Mouse (Mus musculus) limb, embryonic 13.5 days (tissue): ENCODE measurements around the gene Fam171a1. TPM values are rescaled to one million over a fixed set of nuclear protein-coding genes. Genes with fewer than 3 reads are reported as not detected.
A peak's percentile ranks its signal among the peaks of the same experiment; 100 is the strongest.
"Not testable (repeated sequence)": the region's sequence is repeated elsewhere in the genome, so short reads cannot be mapped to it uniquely, and the experiment has no call there.

ENCODE experiments used
- ATAC-seq: fragments of 200-750 bp; cut with Nextera tagmentation; 2 replicates; pipeline ENCODE4 v1.8.0; 2017; ENCODE audit warnings: low read depth, moderate number of reproducible peaks, moderate TSS enrichment; ENCODE audit not compliant: low FRiP score
- H3K27ac ChIP-seq: fragments of 300-500 bp; sonication (generic); 2 replicates; pipeline ENCODE4 v1.5.1; 2015; ENCODE audit warnings: inconsistent platforms, mild to moderate bottlenecking, moderate library complexity
- H3K27me3 ChIP-seq: fragments of 300-500 bp; sonication (generic); 2 replicates; pipeline ENCODE4 v1.6.1; 2015; ENCODE audit warnings: mild to moderate bottlenecking, inconsistent platforms
- H3K36me3 ChIP-seq: fragments of 300-500 bp; sonication (generic); 2 replicates; pipeline ENCODE4 v1.6.1; 2015; ENCODE audit warnings: inconsistent platforms, mild to moderate bottlenecking, moderate library complexity
- H3K4me1 ChIP-seq: fragments of 300-500 bp; sonication (generic); 2 replicates; pipeline ENCODE4 v1.6.1; 2015; ENCODE audit warnings: inconsistent platforms
- H3K4me2 ChIP-seq: fragments of 300-500 bp; sonication (generic); replicated peaks from 2 replicates; pipeline ENCODE4 v1.6.1; 2015; ENCODE audit warnings: inconsistent platforms, mild to moderate bottlenecking, moderate library complexity
- H3K4me3 ChIP-seq: fragments of 300-500 bp; sonication (generic); 2 replicates; pipeline ENCODE4 v1.5.1; 2015; ENCODE audit warnings: moderate library complexity, mild to moderate bottlenecking, inconsistent platforms
- H3K9ac ChIP-seq: fragments of 300-500 bp; sonication (generic); 2 replicates; pipeline ENCODE4 v1.6.1; 2015; ENCODE audit warnings: mild to moderate bottlenecking, inconsistent platforms
- H3K9me3 ChIP-seq: fragments of 300-500 bp; sonication (generic); 2 replicates; pipeline ENCODE4 v1.6.1; 2016; ENCODE audit warnings: inconsistent platforms
- WGBS: fragments of 180-500 bp; shearing (Covaris S2); methylation state at CpG from one replicate; pipeline ENCODE4 v1.1.7; 2015; 5-methylcytosine and 5-hydroxymethylcytosine counted together
- polyA plus RNA-seq: library from polyadenylated mRNA; unstranded; fragments of >200 nt; fragmentation: Nextera tagmentation; extraction: Ambion mirVana; gene quantifications from 2 replicates; pipeline ENCODE4 v1.2.1, GENCODE M21; 2015

The Fam171a1 gene
- 33.7 and 35.6 TPM in 2 replicates for polyA plus RNA-seq

- Histone ChIP-seq H3K36me3 (no peaks in the 10 kb centered on the region), H3K4me2 (no peak within 1 kb of the TSS), H3K27me3 (no peaks in the 10 kb centered on the region), H3K27ac (no peak within 1 kb of the TSS), H3K9ac (no peak within 1 kb of the TSS), H3K4me3 (no peak within 1 kb of the TSS), H3K9me3 (no peaks in the 10 kb centered on the region), H3K4me1 (peaks cover 8% of the 10 kb centered on the region; the same call in 1 of the 2 replicates)
- ATAC-seq = no peak
- 73% methylated on average over 4 of the region's 4 CpGs for WGBS
These were observed at the start of gene Fam171a1 for GRCm38 (mm10) chr2:3113866-3114265. Fam171a1 (plus strand) TSS chr2:3114224.

DNA sequence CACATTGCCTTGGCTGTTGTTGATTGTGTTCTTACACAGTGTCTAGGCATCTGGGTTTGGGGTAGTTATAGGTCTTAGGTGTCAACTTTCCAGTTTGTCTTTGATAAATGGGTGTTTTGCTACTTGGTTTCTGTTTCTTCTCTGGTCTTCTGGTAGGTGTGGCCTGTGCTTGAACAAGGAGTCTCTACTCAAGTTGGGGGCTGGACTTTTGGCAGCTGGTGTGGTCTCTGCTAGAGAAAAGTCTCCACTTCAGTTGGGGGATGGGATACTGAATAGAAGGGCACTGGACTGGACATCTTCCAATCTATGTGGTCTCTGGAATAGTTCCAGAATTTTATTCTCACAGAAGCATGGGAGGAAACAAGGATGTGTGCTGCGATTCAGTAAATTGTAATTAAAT is 44.9 kb upstream of the Fam171a1 start:
- Histone ChIP-seq H3K4me3 (no peak overlapping the region), H3K27ac (no peak overlapping the region), H3K9ac (no peak overlapping the region), H3K27me3 (no peaks in the 10 kb centered on the region), H3K36me3 (no peaks in the 10 kb centered on the region), H3K9me3 (peaks cover 7% of the 10 kb centered on the region; the same call in 1 of the 2 replicates), H3K4me1 (no peaks in the 10 kb centered on the region), H3K4me2 (no peak overlapping the region)
- ATAC-seq = no peak
- WGBS = 92% methylated on average over 1 of the region's 1 CpGs

DNA sequence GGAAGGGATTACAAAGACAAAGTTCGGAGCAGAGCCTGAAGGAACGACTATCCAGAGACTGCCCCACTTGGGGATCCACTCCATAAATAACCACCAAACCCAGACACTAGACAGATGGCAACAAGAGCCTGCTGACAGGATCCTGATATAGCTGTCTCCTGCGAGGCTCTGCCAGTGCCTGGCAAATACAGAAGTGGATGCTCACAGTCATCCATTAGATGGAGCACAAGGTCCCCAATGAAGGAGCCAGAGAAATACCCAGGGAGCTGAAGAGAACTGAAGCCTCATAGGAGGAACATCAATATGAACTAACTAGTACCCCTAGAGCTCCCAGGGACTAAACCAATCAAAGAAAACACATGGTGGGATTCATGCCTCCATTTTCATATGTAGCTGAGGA is 25.7 kb upstream of the Fam171a1 start:
- H3K4me3 ChIP-seq, H3K27me3 ChIP-seq, ATAC-seq, H3K4me2 ChIP-seq, H3K4me1 ChIP-seq, H3K36me3 ChIP-seq, H3K9me3 ChIP-seq, H3K9ac ChIP-seq, H3K27ac ChIP-seq: not testable (repeated sequence)
- 67% methylated on average over 3 of the region's 3 CpGs for WGBS

GRCm38 (mm10) chr2:3089274-3089673 is 24.8 kb upstream of the Fam171a1 start:
- no peaks in the 10 kb centered on the region for H3K4me1 ChIP-seq
- no peaks in the 10 kb centered on the region for H3K27me3 ChIP-seq
- no peaks in the 10 kb centered on the region for H3K36me3 ChIP-seq
- no peak overlapping the region for H3K9ac ChIP-seq
- no peak overlapping the region for H3K27ac ChIP-seq
- H3K4me3 ChIP-seq = no peak overlapping the region
- ATAC-seq = no peak
- 0 out of 2 replicates have a peak, but pooled peaks cover 3% of the 10 kb centered on the region for H3K9me3 ChIP-seq
- H3K4me2 ChIP-seq = no peak overlapping the region
- 19% methylated on average over 1 of the region's 1 CpGs for WGBS

DNA sequence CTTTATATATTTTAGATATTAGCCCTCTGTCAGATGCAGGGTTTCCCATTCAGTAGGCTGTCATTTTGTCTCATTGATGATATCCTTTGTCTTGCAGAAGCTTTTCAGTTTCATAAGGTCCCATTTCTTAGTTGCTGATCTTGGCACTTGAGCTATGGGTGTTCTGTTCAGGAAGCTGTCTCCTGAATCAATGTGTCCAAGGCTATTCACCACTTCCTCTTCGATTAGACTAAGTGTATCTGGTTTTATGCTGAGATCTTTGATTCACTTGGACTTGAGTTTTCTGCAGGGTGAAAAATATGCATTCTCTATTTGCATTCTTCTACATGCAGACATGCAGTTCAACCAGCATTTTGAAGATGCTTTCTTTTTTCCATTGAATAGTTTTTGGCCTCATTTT is 17.9 kb upstream of the Fam171a1 start:
- 68% methylated on average over 1 of the region's 1 CpGs for WGBS
- no peaks in the 10 kb centered on the region for H3K4me1 ChIP-seq
- no peaks in the 10 kb centered on the region for H3K27me3 ChIP-seq
- no peak overlapping the region for H3K9ac ChIP-seq
- no peak overlapping the region for H3K4me3 ChIP-seq
- no peak for ATAC-seq
- H3K36me3 ChIP-seq = no peaks in the 10 kb centered on the region
- H3K27ac ChIP-seq = no peak overlapping the region
- no peak overlapping the region for H3K4me2 ChIP-seq
- 0 out of 2 replicates have a peak, but pooled peaks cover 3% of the 10 kb centered on the region for H3K9me3 ChIP-seq

- no peaks in the 10 kb centered on the region for H3K27me3 ChIP-seq
- no peak overlapping the region for H3K4me3 ChIP-seq
- 78% methylated on average over 4 of the region's 4 CpGs for WGBS
- no peaks in the 10 kb centered on the region for H3K4me1 ChIP-seq
- H3K9ac ChIP-seq = no peak overlapping the region
- no peak overlapping the region for H3K27ac ChIP-seq
- H3K4me2 ChIP-seq = no peak overlapping the region
- no peak for ATAC-seq
- no peaks in the 10 kb centered on the region for H3K9me3 ChIP-seq
- no peaks in the 10 kb centered on the region for H3K36me3 ChIP-seq
These were observed 14.1 kb upstream of the Fam171a1 start for GRCm38 (mm10) chr2:3099971-3100370.

- WGBS = 85% methylated on average over 2 of the region's 2 CpGs
These were observed 12.6 kb upstream of the Fam171a1 start for GRCm38 (mm10) chr2:3101292-3101957.

DNA sequence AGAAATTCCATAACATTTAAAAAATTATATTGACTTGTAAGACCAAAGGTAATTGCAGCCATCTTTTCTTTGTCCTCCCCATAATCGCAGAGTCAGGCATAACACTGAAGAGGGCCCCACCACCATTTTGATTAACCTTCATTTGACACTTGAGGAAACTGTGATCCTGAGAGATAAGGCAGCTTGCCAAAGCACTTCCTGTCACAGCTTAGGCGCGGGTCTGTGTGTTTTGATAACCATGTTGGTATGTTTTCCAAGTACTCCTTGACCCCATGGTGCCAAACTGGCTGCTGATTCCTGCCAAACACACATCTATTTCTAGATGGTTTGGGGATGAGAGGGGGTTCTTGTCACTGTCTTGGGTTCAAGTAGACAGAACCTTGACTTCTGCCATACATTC is 11.7 kb upstream of the Fam171a1 start:
- WGBS = 72% methylated on average over 3 of the region's 3 CpGs
- H3K36me3 ChIP-seq = no peaks in the 10 kb centered on the region
- no peak overlapping the region for H3K9ac ChIP-seq
- no peak overlapping the region for H3K27ac ChIP-seq
- no peak for ATAC-seq
- no peaks in the 10 kb centered on the region for H3K4me1 ChIP-seq
- H3K4me2 ChIP-seq = no peak overlapping the region
- H3K9me3 ChIP-seq = no peaks in the 10 kb centered on the region
- H3K4me3 ChIP-seq = no peak overlapping the region
- no peaks in the 10 kb centered on the region for H3K27me3 ChIP-seq

More at GRCm38 (mm10) chr2:3101292-3101957, 12.6 kb upstream of the Fam171a1 start:
- H3K4me1 ChIP-seq = no peaks in the 10 kb centered on the region
- H3K36me3 ChIP-seq = no peaks in the 10 kb centered on the region
- no peaks in the 10 kb centered on the region for H3K9me3 ChIP-seq
- H3K4me3 ChIP-seq = no peak overlapping the region
- H3K4me2 ChIP-seq = no peak overlapping the region
- no peak for ATAC-seq
- no peak overlapping the region for H3K9ac ChIP-seq
- H3K27me3 ChIP-seq = no peaks in the 10 kb centered on the region
- H3K27ac ChIP-seq = no peak overlapping the region

DNA sequence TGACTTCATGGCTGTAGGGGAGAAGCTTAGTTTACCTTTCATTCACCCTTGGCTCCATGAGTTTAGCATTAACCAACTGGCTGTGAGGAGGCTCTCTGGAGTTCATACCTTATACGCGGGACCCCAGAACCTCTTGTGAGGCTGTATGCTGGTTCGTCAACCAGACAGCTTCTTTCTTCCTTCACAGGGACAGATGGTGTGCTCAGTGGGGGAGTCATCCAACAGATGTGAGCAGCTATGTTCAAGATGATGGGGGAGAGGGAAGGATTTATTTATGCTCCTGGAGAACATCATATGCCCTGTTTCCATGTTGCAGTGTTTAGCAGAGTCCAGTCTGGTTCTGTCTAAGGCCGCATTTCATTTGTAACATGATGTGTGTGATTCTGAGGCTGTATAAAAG is 6.6 kb upstream of the Fam171a1 start:
- no peak for ATAC-seq
- no peak overlapping the region for H3K4me2 ChIP-seq
- H3K4me1 ChIP-seq = no peaks in the 10 kb centered on the region
- H3K9ac ChIP-seq = no peak overlapping the region
- H3K9me3 ChIP-seq = no peaks in the 10 kb centered on the region
- H3K27me3 ChIP-seq = no peaks in the 10 kb centered on the region
- no peaks in the 10 kb centered on the region for H3K36me3 ChIP-seq
- 82% methylated on average over 4 of the region's 4 CpGs for WGBS
- H3K27ac ChIP-seq = no peak overlapping the region
- H3K4me3 ChIP-seq = no peak overlapping the region

DNA sequence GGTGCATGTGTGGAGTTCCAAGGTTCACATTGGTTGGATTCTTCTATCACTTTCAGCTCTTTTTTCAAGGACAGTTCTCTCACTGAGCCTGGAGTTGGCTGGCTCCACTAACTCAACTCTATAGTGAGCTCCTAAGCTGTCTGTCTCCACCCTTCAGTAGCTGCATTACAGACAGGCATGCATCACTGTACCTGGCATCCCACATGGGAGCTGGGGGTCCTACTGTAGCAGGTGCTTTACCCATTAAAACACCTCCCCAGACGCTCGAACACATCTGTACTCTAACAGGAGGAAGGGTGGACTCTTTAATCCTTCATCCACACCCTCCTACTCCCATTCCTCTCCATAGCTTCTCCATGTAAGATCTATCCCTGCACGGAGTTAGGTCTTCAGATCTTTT is 5.6 kb upstream of the Fam171a1 start:
- Histone ChIP-seq H3K4me1 (no peaks in the 10 kb centered on the region), H3K4me3 (no peak overlapping the region), H3K9me3 (no peaks in the 10 kb centered on the region), H3K36me3 (no peaks in the 10 kb centered on the region), H3K27ac (no peak overlapping the region), H3K4me2 (no peak overlapping the region), H3K9ac (no peak overlapping the region), H3K27me3 (no peaks in the 10 kb centered on the region)
- ATAC-seq = no peak
- 86% methylated on average over 3 of the region's 3 CpGs for WGBS

GRCm38 (mm10) chr2:3108834-3109233 is 5.2 kb upstream of the Fam171a1 start:
- Histone ChIP-seq H3K4me1 (no peaks in the 10 kb centered on the region), H3K4me2 (no peak overlapping the region), H3K27me3 (no peaks in the 10 kb centered on the region), H3K4me3 (no peak overlapping the region), H3K9me3 (no peaks in the 10 kb centered on the region), H3K36me3 (no peaks in the 10 kb centered on the region), H3K9ac (no peak overlapping the region), H3K27ac (no peak overlapping the region)
- no peak for ATAC-seq
- 82% methylated on average over 1 of the region's 1 CpGs for WGBS

- no peak overlapping the region for H3K9ac ChIP-seq
- no peaks in the 10 kb centered on the region for H3K27me3 ChIP-seq
- H3K4me1 ChIP-seq = peaks cover 23% of the 10 kb centered on the region
- H3K36me3 ChIP-seq = no peaks in the 10 kb centered on the region
- peak overlapping the region; percentile 88 for H3K4me3 ChIP-seq
- no peak; the same call in 1 of the 2 replicates for ATAC-seq
- 27% methylated on average over 2 of the region's 2 CpGs for WGBS
- no peaks in the 10 kb centered on the region for H3K9me3 ChIP-seq
- H3K27ac ChIP-seq = no peak overlapping the region
- peak overlapping the region; percentile 71 for H3K4me2 ChIP-seq
These were observed 3.8 kb downstream of the Fam171a1 start for GRCm38 (mm10) chr2:3117855-3118202.
